Mouse (Mus musculus): Measurements from ENCODE around the gene Lamc3.

The Lamc3 gene

DNA sequence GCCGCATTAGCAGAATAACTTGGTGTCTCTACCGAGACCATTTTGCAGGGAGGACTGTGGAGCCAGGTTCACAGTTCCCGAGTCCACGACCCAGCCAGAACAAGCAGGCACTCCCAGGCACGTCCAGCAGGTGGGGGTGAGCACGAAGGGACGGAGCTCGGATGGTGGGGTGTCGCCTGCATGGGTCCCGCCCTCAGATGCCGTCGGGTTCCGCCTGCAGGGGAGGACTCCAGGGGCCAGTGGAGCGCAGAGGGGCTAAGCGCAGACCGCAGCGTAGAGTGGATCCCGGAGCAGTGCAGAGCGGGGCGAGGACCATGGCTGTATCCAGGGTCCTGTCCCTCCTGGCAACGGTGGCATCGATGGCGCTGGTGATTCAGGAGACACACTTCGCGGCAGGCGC, at the start of gene Lamc3:
TSS of gene Lamc3 (plus strand) at position 262 of the 400 bp plus-strand sequence.
- DNase-seq (ENCODE audit: low read depth, low spot score) = no peak

DNA sequence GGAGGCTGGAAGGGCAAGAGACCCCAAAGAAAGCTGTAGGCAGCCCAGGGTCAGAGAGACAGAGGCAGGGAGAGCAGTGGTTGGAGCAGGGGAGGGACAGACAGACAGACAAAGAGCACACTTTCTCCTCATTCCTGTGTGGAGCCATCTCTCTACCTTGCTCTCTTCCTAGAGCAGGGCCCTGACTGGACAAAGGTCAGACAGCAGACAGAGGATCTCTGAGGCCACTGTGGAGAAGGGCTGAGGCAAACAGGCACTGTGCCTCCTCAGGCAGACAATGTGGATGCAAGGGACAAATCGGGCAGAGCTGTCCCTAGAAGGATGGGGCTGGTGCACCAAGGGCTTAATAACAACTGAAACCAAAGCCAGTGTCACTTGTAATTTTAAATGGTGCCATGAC, 48.2 kb upstream of the Lamc3 start:
- DNase-seq (ENCODE audit: low read depth, low spot score) = no peak

DNA sequence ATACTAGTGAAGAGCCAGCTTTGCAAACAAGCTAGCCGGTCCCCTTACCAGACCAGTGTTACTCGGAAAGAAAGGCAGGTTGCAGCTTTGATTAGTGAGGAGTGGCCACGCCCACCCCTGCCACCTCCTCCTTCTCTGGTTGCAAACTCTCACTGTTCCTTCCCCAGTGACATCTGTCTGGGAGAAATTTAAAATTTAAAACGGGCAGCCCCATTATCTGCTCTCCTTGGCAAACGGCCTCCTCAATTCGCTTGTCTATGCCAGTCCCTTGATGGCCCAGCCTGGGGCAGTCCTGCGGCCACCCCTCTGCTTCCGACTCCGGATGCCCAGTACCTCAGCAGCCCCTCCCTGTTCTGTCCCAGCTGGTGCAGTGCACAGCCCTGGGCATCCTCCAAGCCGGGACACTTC, 42.4 kb upstream of the Lamc3 start:
- DNase-seq (ENCODE audit: low read depth, low spot score) = no peak

DNA sequence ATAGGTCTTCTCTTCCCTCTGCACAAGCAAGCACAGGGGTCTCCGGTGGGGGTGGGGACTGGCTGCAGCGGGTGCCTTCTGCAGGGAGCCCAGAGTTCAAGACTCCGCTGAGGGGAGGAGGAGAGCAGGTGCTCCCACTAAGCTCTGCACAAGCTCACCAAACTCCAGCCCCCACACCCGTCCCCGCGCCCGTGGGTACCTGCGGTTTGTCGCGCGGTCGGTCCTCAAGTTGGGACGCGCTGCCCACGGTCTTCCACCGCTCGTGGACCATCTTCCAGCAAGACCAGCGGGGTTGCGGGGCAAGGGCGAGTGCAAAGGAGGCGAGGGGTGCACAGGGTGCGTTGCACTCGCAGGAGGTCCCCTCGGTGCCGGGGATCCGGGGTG, 41.6 kb upstream of the Lamc3 start:
- no peak for DNase-seq (ENCODE audit: low read depth, low spot score)

DNA sequence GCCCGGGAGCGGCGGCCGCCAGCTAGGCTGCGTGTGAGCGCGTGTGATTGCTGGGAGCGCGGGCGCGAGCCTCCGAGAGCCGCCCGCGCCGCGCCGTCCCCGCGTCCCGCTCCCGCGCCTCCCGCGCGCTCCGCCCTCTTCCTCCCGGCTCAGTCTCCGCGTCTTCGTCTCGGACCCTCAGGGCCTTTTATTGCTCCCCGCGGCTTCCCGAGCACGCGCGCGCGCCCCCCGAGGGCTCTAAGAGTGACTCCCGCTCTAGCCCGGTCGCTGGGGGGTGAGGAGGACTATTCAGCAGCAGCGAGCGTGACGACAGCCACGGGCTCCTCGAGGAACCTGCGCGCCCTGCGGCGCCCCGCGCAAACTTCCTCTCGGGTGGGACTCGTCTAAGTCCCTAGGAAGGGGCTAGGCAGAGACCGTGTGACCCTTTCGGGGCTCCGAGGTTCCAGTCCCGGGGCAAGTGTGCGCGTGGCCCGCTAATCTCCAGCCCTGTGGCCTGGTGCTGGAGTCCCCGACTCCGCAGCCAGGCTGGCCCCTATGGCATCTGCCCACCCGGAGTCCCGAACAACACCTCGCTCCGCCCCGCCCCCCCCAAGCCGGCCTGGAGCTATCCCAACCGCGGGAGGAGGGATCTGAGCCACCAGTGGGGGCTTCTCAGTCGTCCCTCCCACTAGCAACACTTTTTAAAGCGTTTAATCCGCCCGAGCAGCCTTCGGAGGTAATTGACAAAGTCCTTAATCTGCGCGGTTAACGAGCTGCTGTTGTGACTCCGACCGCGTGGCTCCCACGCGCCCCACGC, 41.0 kb upstream of the Lamc3 start, which contains the start of gene Fibcd1:
TSS of gene Fibcd1 (minus strand) at position 110 of the 796 bp plus-strand sequence.
- no peak for DNase-seq (ENCODE audit: low read depth, low spot score)

DNA sequence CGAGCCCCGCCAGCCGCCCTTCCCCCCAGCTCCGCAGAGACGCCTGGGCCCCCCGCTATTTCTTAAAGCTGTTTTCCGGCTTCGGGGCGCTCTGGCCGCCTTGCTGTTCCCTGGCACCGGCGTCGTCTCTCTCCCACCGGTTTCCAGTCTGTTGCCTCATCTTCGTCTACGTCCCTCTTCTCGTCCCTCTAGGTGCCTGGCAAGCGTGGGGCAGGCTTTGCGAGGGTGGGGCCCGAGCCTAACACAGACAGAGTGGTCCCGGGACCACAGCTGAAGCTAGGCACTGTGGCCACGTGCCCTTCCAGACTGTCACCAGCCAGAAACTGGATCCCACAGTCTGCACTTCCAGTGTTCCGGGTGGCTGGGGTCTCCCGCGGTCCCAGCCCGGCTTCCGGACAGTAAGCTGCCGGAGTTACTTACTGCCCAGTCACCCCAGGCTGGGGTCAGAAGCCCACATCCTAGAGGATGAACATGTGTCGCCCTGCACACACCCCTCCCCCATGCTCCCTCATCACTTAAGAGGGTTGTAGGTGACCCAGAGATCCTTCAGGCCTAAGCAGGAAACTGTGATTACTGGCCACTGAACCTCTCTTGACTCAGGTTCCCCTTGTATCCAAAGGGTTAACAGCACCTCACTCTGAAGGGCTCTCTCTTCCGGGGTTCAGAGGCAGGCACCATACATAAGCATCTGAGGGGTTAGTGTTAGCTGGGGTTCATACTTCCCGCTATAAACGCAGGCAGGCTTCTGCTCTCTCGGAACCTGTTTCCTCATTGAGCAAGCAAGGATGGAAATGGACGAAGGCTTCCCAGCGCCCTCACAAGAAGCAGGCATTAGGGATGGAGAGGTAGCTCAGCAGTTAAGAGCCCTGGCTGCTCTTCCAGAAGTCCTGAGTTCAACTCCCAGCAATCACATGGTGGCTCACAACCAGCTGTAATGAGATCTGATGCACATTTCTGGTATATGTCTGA, 40.1 kb upstream of the Lamc3 start:
- DNase-seq (ENCODE audit: low read depth, low spot score) = no peak

DNA sequence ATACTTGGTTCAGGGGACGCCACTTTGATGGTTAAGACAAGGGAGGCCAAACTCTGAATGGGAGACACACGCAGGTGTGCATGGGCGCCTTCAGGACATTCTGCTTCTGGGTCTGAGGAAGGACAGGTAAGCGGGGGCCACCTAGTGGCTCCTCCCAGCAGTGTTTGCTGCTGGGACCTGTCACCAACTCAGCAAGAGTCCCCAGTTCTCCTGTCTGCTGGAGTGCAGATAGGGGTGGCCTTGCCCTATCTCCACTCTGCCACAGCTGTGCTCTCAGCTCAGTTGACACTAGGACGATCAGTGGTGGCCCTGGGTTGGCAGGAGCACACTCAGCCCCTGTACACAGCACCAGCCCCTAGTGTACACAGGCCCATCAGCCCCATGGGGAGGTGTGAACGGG, 39.2 kb upstream of the Lamc3 start:
- no peak for DNase-seq (ENCODE audit: low read depth, low spot score)

DNA sequence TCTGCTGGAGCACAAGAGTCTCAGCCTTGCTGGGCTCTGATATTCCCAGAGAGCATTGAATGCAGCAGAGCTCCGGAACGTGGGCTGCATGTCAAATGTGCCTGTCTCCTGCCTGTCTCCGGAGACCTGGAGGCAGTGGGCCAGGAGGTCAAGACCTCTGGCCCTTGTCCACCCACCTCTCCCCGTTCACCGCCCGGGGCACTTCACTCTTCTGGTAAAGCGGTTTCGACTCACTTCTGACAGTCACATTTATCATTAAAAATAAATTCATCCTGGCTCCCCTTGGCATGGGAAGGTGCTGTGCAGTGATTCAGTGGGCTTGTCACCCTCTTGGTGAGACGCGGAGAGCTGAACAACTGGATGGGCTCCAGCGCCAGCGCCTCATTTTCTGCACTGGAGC, 37.0 kb upstream of the Lamc3 start:
- no peak for DNase-seq (ENCODE audit: low read depth, low spot score)

DNA sequence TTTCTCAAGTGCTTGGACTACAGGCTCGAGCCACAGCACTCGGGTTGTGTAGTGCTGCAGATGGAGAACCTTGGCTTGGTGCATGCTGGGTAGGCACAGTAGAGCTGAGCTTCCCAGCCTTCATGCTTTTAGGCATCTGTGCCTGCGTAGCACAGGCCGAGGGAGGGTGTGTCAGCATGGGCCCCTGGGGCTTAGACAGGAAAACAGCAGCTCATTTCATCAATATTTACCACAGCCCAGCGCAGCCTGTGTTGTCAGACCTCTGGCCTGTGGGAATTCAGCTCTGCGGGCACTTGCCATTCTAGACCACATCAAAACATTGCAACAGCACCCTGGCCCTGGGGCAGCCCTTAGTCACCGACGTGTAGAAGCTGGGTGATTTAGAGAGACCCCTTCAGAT, 31.1 kb upstream of the Lamc3 start:
- no peak for DNase-seq (ENCODE audit: low read depth, low spot score)

DNA sequence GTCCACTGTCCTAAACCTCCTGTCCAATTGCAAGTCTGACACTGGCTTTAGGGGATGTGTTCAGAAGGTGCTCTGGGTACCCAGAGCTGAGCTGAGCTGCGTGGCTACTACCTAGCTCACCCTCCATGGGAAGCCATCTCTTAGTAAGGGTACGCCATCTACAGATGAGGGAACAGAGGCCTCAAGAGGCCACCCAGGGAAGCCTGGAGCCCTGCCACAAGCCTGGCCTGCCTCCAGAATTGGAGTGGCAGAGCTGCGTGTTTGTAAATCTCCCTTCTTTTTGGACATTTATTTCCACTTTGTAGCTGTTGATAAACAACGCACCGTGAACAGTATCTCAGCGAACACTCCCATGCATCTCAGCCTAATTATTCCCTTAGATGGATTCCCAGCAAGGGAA, 29.9 kb upstream of the Lamc3 start:
- DNase-seq (ENCODE audit: low read depth, low spot score) = no peak

DNA sequence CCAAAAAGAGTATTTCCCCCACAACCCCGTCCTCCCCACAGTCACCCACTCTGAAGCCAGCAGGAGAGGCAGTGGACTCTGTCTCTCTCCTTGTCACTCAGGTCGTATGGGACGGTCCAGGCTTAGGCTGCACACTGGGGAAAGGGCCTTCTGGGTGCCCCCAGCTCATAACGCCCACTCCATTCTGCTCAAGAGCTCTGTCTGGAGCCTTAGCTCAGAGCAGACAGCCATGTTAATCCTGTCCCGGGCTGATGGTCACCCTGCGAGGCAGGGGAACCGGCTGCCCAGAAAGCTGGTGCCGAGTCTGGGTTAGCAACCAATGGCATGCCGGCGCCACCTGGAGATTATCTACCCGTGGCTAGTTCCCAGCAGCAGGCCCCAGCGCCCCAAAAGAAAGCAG, 28.6 kb upstream of the Lamc3 start:
- no peak for DNase-seq (ENCODE audit: low read depth, low spot score)

DNA sequence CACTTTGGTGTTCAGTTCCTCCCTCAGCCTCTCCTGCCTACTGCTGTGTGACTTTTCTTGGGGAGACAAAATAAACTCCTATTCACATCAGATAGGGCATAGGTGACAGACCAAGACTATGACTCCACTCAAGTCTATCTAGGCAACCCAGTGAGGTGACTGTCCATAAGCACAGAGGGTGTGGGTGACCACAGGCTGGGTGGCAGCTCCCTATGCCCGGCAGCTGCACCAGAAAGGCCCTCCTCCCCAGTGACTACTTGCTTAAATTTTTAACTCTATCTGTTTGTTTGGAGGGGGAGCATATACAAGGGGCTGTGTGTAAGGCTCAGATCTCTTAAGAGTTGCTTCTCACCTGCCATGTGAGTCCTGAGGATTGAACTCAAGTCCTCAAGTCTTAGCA, 24.2 kb upstream of the Lamc3 start:
- DNase-seq (ENCODE audit: low read depth, low spot score) = no peak

DNA sequence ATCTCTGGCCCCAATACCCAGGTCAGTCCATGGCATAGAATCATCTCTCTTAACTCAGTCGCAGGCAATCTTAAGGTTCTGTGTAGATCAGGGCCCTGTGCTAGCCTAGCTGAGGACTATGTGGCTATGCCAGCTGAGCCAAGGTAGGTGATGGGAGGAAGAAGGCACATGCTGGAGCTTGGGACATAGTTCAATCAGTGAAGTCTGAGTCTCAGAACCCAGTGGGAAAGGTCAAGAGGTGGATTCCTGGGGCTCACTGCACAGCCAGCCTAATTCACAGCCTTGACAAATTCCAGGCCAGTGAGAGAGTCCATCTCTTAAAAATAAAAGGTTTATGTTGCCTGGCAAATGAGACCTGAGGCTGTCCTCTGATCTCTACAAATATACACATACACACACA, 23.3 kb upstream of the Lamc3 start:
- no peak for DNase-seq (ENCODE audit: low read depth, low spot score)

DNA sequence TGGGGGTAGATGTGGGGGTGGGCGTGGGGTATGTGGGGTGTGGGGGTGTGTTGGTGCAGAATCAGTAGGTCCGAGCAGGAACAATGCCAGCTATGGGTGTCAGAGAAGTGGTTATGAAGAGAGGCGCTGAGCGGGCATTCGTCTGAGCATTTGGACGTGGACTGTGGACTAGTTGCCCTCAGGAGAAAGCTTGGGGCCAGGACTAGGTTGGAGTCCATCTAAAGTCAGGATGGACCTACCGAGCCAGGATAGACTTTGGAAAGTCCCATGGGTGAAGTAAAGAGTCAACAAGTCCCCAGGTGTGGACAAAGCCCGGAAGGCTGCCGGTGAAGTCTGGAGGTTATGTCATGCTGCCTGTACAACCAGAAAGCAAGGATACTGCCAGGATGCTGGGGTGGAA, 22.2 kb upstream of the Lamc3 start:
- DNase-seq (ENCODE audit: low read depth, low spot score) = no peak

DNA sequence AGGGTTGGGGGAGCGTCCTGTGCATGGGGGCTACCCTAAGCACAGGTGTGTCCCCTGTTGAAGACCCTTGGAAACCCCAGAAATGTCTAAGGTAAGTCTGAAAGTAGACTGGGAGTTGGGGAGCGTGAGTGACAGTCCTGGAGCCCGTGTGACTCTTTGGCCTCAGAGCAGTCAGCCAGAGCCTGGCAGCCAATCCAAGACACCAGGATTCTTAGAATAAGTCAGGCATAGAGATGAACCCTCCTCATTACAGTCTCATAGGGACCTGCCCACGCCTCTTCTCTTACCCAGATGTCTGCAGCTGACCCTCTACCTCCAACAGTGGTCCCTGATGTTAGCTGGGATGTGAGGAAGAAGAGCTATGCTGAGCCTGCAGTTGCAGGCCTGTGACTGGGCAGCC, 21.8 kb upstream of the Lamc3 start:
- no peak for DNase-seq (ENCODE audit: low read depth, low spot score)

DNA sequence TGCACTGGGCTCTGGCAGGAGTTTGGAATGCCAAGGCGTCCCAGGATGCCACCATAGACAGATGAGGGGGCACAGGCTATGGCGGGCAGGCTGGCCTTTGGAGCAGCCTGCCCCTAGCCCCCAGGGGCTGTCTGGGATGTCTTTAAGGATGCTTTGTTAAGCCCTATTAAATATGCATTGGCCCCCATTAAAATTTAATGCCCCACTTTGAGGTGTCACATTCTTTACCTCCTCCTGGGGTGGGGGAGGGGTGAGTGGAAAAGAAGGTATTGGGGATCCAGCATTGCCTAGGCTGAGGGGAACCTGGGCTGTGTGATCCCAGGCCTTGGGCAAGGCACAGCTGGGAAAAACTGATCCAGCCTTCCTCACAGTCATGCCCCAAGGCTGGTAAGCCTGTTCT, 21.3 kb upstream of the Lamc3 start:
- no peak for DNase-seq (ENCODE audit: low read depth, low spot score)

DNA sequence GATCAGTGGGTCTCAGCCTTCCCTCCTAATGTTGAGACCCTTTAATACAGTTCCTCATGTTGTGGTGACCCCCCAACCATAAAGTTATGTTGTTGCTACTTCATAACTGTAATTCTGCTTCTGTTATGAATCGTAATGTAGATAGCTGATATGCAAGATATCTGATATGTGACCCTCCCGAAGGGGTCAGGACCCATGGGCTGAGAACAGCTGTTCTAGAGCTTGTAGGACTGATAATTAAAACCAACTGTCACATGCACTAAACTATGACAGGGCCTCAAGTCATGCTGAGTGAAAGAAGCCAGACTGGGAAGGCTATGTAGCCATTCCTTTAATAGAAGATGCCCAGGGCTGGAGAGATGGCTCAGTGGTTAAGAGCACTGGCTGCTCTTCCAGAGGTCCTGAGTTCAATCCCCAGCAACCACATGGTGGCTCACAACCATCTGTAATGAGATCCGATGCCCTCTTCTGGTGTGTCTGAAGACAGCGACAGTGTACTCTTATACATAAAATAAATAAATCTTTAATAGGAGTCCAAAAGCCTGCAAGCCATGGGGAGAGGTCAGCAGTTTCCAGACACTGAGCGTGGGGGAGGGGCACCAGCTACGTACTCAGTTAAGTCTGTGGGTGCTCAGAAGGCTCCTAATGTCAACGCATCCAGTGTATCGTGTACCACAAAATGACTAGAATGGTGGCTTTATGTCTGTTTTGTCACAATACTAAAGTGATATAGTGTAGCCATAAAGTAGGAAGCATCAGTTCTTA, 19.1 kb upstream of the Lamc3 start:
- DNase-seq (ENCODE audit: low read depth, low spot score) = no peak

DNA sequence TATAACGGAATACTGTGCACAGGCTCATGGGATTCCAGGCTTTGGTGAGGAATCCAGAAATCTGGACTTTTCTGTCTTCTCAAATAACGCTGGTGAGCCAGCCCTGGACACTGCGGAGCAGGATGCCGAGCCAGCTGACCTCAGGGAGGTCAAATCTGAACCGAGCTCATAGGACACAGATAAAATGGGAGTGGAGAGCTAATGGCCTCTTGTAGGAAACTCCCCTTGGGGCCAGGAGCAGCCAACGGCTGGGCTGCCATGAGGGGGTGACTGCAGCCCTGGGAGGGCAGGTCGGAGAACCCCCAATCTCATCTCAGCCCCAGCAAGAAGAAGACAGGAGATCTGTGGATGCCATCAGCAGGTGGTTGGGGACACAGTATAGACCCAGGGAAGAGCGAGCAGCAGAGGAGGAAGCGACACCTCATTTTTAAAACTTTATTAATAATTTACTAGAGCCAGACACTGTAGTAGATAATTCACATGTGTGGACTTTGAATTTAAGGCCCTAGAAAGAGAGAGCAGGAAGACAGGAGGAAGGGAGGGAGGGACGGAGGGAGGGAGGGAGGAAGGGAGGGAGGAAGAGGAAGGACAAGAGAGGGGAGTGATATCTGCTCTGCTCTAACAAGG, 18.4 kb upstream of the Lamc3 start:
- DNase-seq (ENCODE audit: low read depth, low spot score) = peak; percentile 51

DNA sequence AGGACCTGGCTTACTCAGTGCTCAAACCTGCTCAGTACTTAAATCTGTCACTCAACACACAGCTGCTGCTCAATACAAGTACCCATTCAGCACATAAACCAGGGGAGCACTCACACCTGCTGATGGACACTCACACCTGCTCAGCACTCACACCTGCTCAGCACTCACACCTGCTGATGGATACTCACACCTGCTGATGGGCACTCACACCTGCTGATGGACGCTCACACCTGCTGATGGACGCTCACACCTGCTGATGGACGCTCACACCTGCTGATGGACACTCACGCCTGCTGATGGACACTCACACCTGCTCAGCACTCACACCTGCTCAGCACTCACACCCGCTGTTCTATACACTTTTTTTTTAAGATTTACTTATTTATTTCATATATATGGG, 17.4 kb upstream of the Lamc3 start:
- DNase-seq (ENCODE audit: low read depth, low spot score) = no peak

DNA sequence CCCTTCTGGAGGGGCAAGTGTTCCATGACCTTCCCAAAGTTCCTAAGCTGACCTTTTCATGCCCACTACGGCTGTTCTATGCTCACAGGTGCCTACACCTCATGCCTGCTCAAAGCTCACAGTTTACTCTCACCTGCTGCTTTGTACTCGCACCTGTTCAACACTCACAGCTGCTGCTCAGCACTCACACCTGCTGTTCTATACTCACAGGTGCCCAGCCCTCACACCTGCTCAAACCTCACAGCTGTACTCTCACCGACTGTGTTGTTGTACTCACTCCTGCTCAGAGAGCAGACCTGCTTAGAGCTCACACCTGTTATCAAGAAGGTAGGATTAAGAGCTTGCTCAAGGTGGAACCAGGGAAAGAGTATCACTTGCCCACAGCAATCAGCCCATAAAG, 16.4 kb upstream of the Lamc3 start:
- no peak for DNase-seq (ENCODE audit: low read depth, low spot score)

DNA sequence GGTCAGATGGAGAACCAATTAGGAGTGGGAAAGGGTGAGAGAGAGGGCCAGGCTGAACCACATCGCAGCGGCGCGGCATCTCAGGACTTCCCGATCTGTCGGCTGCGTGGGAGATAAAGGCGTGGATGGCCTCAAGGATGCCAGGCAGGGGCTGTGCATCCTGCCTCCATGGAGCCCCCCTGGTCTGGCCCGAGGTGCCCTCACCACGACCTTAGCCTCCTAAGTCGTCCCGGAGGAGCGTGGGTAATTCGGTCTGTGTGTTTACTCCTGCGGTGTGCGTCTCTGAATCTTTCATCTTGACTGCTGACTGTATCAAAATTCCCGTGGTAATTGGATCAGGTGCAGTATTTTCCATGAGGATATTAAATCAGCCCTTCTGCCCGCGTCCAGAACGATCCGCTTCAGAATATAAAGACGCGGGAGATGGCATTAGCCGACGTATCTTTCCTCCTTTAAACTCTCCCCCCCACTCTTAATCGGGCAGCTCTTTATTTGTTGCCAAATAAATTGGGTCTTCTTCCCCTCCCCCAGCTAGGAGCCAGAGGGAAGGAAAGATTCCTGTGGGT, 12.7 kb upstream of the Lamc3 start:
- DNase-seq (ENCODE audit: low read depth, low spot score) = no peak

Measured in skeletal muscle tissue, adult 2 months (tissue).